Mouse (Mus musculus) kidney, postnatal 4 days (tissue): ENCODE results near the gene Dock2.
"Not testable (repeated sequence)": the region's sequence is repeated elsewhere in the genome, so short reads cannot be mapped to it uniquely, and the experiment has no call there.

ENCODE experiments used
- DNase-seq, 2 experiments: peaks; one replicate each; pipeline ENCODE4 v3.0.0; 2021; ENCODE audit warnings: mixed read lengths in 2 of 2

Dock2 gene

DNA sequence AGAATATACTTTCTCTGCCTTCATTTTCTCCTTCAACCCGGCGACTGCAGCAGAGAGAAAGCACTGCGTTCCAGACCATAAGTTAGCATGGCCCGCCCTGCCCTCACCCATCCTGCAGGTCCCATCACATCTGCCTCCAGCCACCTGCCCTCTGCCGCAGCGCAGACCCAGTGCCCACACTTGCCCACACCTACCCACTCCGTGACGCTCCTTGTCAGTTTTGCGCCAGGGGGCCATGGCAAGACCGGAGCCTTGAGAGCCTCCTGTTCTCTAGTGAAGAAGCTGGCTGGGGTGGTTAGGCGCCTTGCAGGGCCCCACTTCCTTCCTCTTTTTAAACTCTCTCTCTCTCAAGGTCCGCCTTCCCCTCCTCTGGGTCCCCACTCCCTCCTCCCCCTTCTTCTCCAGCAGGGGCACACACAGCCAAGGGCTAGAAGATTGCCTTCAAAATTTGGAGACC, at the start of gene Dock2:
Gene Dock2, minus strand, starts transcription at position 306 of the 457 bp plus-strand sequence.
- no peak for DNase-seq

GRCm38 (mm10) chr11:34832678-34833077, 49.0 kb upstream of the Dock2 start:
- DNase-seq = no peak

DNA sequence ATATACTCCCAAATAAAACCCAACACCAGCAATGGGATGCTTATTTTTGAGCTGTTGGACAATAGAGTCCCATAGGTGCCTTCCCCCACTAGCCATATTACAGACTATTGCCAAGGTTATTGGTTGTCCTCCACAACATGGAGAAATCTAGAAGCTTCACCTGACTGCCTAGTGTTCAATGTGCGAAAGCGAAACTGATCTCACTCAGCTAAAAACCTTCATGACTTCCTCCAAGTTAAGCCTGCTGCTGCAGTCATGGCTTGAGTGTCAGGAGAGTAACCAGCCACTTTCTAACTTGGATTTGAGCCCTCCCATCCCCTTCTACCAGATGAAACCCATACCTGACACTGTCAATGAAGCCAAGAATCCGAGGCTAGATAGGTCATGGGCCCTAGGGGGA, 44.1 kb upstream of the Dock2 start:
- DNase-seq = no peak

GRCm38 (mm10) chr11:34826940-34827339, 43.2 kb upstream of the Dock2 start:
- DNase-seq = no peak

DNA sequence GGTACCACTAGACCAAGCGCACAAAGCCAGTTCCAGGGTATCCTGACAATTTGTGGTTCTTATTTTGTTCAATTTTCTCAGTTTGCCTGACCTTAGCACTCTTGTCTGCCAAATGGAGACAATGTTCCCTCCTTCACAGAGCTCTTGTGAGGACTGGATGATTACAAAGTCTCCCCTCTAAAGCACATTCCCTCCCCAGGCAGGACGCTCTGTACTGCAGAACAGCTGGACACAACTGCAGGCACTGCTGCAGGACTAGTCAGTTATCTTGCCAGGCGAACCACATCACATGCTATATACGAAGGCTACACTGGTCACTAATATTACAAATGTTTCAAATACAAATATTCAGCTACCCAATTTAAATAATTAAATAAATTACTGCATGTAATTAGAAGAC, 41.1 kb upstream of the Dock2 start:
- DNase-seq = no peak

DNA sequence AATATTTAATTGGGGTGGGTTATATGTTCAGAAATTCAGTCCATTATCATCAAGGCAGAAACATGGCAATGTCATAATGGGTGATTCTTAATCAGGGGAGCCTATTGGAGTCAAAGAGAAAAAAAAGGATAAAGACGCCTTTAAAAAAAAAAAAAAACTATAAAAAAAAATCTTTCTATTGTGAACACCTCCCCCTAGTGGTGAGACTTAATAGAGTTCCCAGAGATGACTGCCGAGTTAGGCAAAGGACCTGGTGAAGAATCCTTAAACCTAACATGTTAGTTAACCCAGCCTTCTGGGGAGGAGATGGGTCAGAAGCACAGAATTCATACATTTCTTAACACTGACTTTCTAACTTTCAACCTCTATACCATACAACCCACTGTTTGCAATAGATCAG, 31.1 kb upstream of the Dock2 start:
- no peak for DNase-seq

- no peak for DNase-seq
Observed at GRCm38 (mm10) chr11:34814319-34814718, 30.6 kb upstream of the Dock2 start.

DNA sequence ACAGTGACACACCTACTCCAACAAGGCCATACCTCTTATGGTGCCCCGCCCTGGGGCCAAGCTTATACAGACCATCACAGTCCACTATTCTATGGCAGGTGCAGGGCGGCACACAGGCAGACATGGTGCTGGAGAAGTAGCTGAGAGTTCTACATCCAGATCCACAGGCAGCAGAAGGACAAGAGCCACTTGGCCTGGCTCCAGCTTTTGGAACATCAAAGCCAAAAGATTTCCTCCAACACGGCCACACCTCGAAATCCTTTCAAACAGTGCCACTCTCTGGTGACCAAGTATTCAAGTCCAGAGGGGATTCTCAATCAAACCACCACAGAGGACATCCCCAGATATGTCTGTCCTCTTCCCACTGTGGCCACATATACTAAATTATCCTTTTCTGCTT, 21.3 kb upstream of the Dock2 start:
- DNase-seq = not testable (repeated sequence)

GRCm38 (mm10) chr11:34798066-34798465, 14.4 kb upstream of the Dock2 start:
- DNase-seq = not testable (repeated sequence)

DNA sequence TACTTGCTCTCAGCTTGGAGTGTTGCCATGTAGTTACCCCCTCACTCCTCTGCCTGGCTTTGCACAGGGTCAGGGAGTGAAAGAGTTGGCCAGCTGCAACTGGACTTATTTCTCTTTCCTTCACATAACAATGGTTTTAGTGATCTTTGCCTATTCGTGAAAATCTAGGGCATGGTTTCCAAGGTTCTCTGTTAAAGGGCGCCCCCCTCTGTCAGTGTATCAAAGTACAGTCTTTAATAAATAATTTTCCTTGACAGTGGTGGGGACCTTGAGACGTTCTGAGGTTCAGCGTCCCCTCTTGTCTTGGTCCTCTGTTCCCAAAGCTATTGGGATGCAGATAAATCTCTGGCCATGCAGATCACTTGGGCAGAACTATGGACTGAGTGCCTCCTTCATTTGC, 12.4 kb upstream of the Dock2 start:
- no peak for DNase-seq

- no peak for DNase-seq
Observed at GRCm38 (mm10) chr11:34791872-34792271, 8.2 kb upstream of the Dock2 start.

GRCm38 (mm10) chr11:34784864-34785263, 1.2 kb upstream of the Dock2 start:
- DNase-seq = no peak

- DNase-seq = no peak
Observed at GRCm38 (mm10) chr11:34782516-34783430, 919 bp downstream of the Dock2 start.

GRCm38 (mm10) chr11:34780786-34781185, 2.9 kb downstream of the Dock2 start:
- DNase-seq = no peak

GRCm38 (mm10) chr11:34779966-34780365, 3.7 kb downstream of the Dock2 start:
- no peak for DNase-seq

GRCm38 (mm10) chr11:34778351-34778750, 5.3 kb downstream of the Dock2 start:
- DNase-seq = no peak

- DNase-seq = no peak
Observed at GRCm38 (mm10) chr11:34777529-34777928, 6.2 kb downstream of the Dock2 start.

GRCm38 (mm10) chr11:34776054-34776453, 7.6 kb downstream of the Dock2 start:
- DNase-seq = no peak

GRCm38 (mm10) chr11:34774636-34775035, 9.1 kb downstream of the Dock2 start:
- no peak for DNase-seq

- no peak for DNase-seq
Observed at GRCm38 (mm10) chr11:34773304-34773895, 10.3 kb downstream of the Dock2 start.

DNA sequence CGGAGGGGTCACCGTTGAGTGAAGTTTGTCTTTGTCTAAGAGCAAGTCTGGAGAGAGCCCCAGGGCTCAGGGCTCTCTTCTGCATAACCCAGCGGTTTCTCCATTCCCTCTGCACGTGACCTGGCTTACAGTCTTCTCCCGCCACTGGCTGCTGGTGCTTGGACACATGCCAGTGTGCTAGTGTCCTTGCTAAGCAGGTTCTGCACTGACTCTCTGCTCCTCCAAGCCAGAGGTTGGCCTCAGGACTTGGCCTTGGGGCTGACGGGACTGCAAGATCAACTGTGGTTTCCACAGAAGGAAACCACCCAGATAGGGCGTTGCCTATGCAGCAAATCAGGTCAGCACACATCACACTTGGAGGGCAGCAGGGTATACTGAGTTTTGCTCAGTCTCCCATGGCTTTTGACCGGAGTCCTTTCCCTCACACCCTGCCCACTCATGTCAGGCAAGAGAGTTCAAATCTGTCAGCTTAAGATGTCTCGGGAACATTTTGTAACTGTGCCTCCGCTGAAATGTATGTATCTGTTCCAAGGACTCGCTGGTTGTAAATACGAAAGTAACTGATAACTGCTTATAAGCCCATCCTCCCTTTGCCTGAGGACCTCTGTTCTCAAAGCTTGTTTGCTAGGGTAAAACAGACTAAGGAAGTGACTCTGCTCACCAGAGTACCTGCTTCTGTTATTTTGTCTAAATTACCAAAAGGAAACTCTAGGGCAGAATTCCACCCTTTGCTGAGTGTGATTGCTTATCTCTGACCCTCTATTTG, 12.3 kb downstream of the Dock2 start:
- peak; percentile 36 to 51 for DNase-seq

GRCm38 (mm10) chr11:34770666-34771065, 13.0 kb downstream of the Dock2 start:
- DNase-seq = no peak

GRCm38 (mm10) chr11:34769946-34770345, 13.7 kb downstream of the Dock2 start:
- no peak for DNase-seq
